Mouse (Mus musculus) lung, embryonic 16.5 days (tissue): ENCODE data around the gene Mllt1. TPM values are rescaled to one million over a fixed set of nuclear protein-coding genes. Genes with fewer than 3 reads are reported as not detected.

Source experiments
- ATAC-seq: fragments of 200-750 bp; cut with Nextera tagmentation; 2 replicates; pipeline ENCODE4 v1.8.0; 2017; ENCODE audit warnings: low read depth, mild to moderate bottlenecking, moderate library complexity
- H3K27ac ChIP-seq: fragments of 300-500 bp; sonication (generic); 2 replicates; pipeline ENCODE4 v1.5.1; 2014; ENCODE audit warnings: mild to moderate bottlenecking, control low read depth, low read length
- H3K27me3 ChIP-seq: fragments of 300-500 bp; sonication (generic); 2 replicates; pipeline ENCODE4 v1.6.1; 2014; ENCODE audit warnings: low read depth, low read length, mixed read lengths; ENCODE audit not compliant: control insufficient read depth, insufficient read depth
- H3K36me3 ChIP-seq: fragments of 300-500 bp; sonication (generic); 2 replicates; pipeline ENCODE4 v1.6.1; 2014; ENCODE audit warnings: low read length; ENCODE audit not compliant: control insufficient read depth, insufficient read depth
- H3K4me1 ChIP-seq: fragments of 300-500 bp; sonication (generic); replicated peaks from 2 replicates; pipeline ENCODE4 v1.6.1; 2014; ENCODE audit warnings: low read length, mixed read lengths; ENCODE audit not compliant: control insufficient read depth, insufficient read depth
- H3K4me2 ChIP-seq: fragments of 300-500 bp; sonication (generic); 2 replicates; pipeline ENCODE4 v1.6.1; 2014; ENCODE audit warnings: low read depth, low read length, control low read depth
- H3K4me3 ChIP-seq: fragments of 300-500 bp; sonication (generic); 2 replicates; pipeline ENCODE4 v1.5.1; 2014; ENCODE audit warnings: mild to moderate bottlenecking, low read length, control low read depth
- H3K9ac ChIP-seq: fragments of 300-500 bp; sonication (generic); 2 replicates; pipeline ENCODE4 v1.6.1; 2014; ENCODE audit warnings: low read length, control low read depth
- H3K9me3 ChIP-seq: fragments of 300-500 bp; sonication (generic); 2 replicates; pipeline ENCODE4 v1.6.1; 2016; ENCODE audit warnings: low read length; ENCODE audit not compliant: control insufficient read depth
- WGBS: fragments of 180-500 bp; shearing (Covaris S2); extraction: QIAGEN DNeasy Blood & Tissue Kit; methylation state at CpG from one replicate; pipeline ENCODE4 v1.1.7; 2014; 5-methylcytosine and 5-hydroxymethylcytosine counted together
- polyA plus RNA-seq: library from polyadenylated mRNA; unstranded; fragments of >200 nt; fragmentation: Nextera tagmentation; extraction: Ambion mirVana; gene quantifications from 2 replicates; pipeline ENCODE4 v1.2.1, GENCODE M21; 2015

Mllt1 gene
- polyA plus RNA-seq, 1 experiment from 2014 or later, result 40.6 TPM

- no peak for ATAC-seq
- WGBS, result 41% methylated on average over 1 of the region's 1 CpGs
- no peaks in the 10 kb centered on the region for H3K9me3 ChIP-seq
- no peak overlapping the region for H3K9ac ChIP-seq
- H3K27ac ChIP-seq, result no peak overlapping the region
- no peaks in the 10 kb centered on the region for H3K27me3 ChIP-seq
- H3K4me3 ChIP-seq, result no peak overlapping the region
- no peak overlapping the region for H3K4me2 ChIP-seq
- no peaks in the 10 kb centered on the region for H3K4me1 ChIP-seq
- no peaks in the 10 kb centered on the region for H3K36me3 ChIP-seq
Observed at GRCm38 (mm10) chr17:56952639-56953038, 17.4 kb upstream of the Mllt1 start.

- H3K9ac ChIP-seq, result no peak overlapping the region
- no peak overlapping the region for H3K4me2 ChIP-seq
- WGBS, result 11% methylated on average over 3 of the region's 3 CpGs
- no peaks in the 10 kb centered on the region for H3K9me3 ChIP-seq
- no peak overlapping the region for H3K4me3 ChIP-seq
- H3K36me3 ChIP-seq, result no peaks in the 10 kb centered on the region
- no peak overlapping the region for H3K27ac ChIP-seq
- H3K4me1 ChIP-seq, result no peaks in the 10 kb centered on the region
- no peaks in the 10 kb centered on the region for H3K27me3 ChIP-seq
- no peak for ATAC-seq
Observed at GRCm38 (mm10) chr17:56950915-56951314, 15.7 kb upstream of the Mllt1 start.

GRCm38 (mm10) chr17:56938751-56939150 is 3.5 kb upstream of the Mllt1 start:
- no peak for ATAC-seq
- no peak overlapping the region for H3K9ac ChIP-seq
- H3K4me2 ChIP-seq, result no peak overlapping the region
- no peak overlapping the region for H3K27ac ChIP-seq
- H3K4me1 ChIP-seq, result peaks cover 10% of the 10 kb centered on the region
- no peaks in the 10 kb centered on the region for H3K27me3 ChIP-seq
- no peaks in the 10 kb centered on the region for H3K36me3 ChIP-seq
- WGBS, result 73% methylated on average over 4 of the region's 4 CpGs
- no peak overlapping the region for H3K4me3 ChIP-seq
- H3K9me3 ChIP-seq, result no peaks in the 10 kb centered on the region

DNA sequence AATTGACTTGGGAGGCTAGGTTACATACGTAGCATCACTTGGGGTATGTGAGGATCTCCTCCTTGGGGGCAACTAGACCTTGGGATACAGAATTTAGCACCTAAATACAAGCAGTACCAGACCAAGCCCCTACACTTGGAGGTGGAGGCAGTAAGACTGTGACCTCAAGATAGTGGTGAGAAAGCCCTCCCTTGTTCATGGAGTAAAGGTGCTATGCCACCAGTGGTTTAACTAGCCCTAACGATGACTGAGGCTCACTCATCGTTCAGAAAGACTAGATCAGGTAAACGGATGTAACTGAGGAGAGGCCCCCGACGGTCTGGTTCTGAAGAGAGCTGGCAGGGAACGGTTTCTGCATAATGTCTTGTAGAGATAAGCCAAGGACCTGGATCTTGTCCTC is 1.5 kb upstream of the Mllt1 start:
- WGBS, result 93% methylated on average over 7 of the region's 7 CpGs
- Histone ChIP-seq H3K27me3 (no peaks in the 10 kb centered on the region), H3K27ac (no peak overlapping the region), H3K4me1 (peaks cover 18% of the 10 kb centered on the region), H3K4me3 (no peak overlapping the region), H3K9ac (no peak overlapping the region), H3K4me2 (no peak overlapping the region), H3K9me3 (no peaks in the 10 kb centered on the region), H3K36me3 (no peaks in the 10 kb centered on the region)
- ATAC-seq, result no peak

DNA sequence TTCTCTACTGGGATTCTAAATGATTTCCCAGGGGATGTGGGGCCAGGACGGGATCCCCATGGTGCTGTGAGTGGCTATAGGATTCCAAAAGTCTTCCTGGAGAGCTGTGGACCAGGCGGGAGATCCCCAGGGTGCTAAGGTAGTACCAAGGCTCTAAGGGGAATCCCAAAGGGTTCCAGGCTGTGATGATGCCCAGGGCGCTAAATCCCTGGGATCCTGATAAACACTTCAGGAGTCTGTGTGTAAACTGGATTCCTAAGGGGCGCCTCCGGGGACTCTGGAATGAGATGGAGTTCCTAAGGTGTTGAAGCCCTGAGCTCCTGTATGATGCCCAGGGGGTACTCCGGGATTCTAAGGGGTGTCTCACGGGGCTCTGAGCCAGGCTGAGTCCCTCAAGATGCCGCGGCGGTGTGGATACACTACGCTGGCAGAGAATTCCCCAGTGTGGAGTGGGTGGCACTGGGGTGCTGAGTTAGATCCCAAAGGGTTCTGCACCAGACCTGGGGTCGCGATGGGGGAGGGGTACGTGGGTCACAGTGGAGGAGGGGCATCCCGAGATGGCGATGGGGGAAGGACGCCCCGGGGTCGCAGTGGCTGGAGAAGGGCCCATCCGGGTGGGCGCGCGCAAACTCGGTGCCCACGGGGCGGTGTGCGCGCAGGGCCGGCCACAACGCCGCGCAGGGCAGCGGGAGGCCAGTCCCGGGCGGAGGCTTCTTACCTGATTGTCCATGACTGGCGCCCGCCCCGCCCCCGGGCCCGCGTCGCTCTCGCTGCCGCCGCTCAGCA is 477 bp downstream of the Mllt1 start:
- peak; percentile 63 for ATAC-seq
- H3K4me3 ChIP-seq, result peak overlapping the region; percentile 96
- WGBS, result 1% methylated on average over 32 of the region's 45 CpGs

DNA sequence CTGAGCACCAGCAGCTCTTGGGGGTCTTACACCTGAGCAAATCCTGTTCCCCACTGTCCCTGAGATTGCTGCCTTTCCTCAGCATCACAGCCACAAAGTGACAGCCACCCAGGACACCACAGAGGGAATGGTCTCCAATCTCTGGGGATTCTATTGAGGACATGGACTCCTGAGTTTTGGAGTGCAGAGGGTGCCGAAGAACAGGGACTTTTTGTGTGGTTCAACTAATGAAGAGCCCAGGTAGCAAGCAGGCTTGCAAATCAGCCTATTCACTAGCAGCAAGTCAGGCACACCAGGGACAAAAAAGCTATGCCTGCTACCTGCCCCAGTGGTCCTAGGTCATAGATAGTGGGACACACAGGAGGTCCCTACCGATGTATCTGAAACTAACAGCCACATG is 1.8 kb downstream of the Mllt1 start:
- Histone ChIP-seq H3K27ac (no peak overlapping the region), H3K36me3 (no peaks in the 10 kb centered on the region), H3K27me3 (no peaks in the 10 kb centered on the region), H3K4me2 (peak overlapping the region; percentile 90; the same call in 1 of the 2 replicates), H3K9ac (peak overlapping the region; percentile 11; the same call in 1 of the 2 replicates), H3K4me1 (peaks cover 18% of the 10 kb centered on the region), H3K9me3 (no peaks in the 10 kb centered on the region), H3K4me3 (no peak overlapping the region)
- WGBS, result 85% methylated on average over 2 of the region's 2 CpGs
- ATAC-seq, result no peak

More for the DNA sequence above, 477 bp downstream of the Mllt1 start:
- Histone ChIP-seq H3K9ac (peak overlapping the region; percentile 94), H3K27ac (peak overlapping the region; percentile 57), H3K27me3 (no peaks in the 10 kb centered on the region), H3K4me1 (peaks cover 18% of the 10 kb centered on the region), H3K36me3 (no peaks in the 10 kb centered on the region), H3K9me3 (no peaks in the 10 kb centered on the region), H3K4me2 (peak overlapping the region; percentile 90)

DNA sequence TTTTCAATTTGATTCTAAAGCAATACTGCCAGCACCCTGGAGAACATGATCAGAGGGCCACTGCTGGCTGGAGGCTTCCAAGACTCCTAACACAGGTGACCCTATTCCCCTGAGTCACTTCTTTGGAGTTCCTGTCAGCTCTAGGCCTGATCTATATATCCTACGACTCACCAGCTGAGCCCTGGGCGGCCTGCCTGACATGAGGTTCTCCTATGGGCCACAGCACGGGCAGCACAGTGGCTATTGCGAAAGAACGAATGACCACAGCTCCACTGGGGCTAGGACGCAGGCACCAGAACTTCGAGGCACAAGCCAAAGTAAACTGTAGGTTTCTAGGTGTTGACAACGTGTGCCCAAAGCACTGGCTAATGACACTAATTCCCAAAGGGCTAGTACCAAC is 5.2 kb downstream of the Mllt1 start:
- Histone ChIP-seq H3K4me2 (no peak overlapping the region), H3K4me1 (peaks cover 18% of the 10 kb centered on the region), H3K4me3 (no peak overlapping the region), H3K27me3 (no peaks in the 10 kb centered on the region), H3K27ac (no peak overlapping the region), H3K36me3 (no peaks in the 10 kb centered on the region; the same call in 1 of the 2 replicates), H3K9ac (no peak overlapping the region), H3K9me3 (no peaks in the 10 kb centered on the region)
- ATAC-seq, result no peak
- WGBS, result 80% methylated on average over 8 of the region's 8 CpGs

DNA sequence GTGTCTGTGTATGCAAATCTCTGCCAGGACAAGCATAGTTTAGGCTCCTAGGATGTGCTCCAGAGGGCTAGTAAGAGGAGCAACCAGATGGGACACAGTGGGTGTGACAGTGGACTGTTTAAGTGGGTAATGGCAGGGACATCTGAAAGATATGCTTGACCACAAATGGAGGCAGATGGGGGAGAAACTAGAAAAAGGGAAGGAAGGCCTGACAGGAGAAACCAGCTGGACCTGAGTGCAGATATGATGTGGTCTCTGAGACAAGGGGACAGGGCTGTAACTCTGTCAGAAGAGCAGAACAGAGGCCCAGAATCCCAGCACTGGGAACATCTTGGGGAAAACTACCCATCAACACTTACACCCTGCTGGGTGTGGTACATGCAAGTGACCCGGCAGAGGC is 5.7 kb downstream of the Mllt1 start:
- Histone ChIP-seq H3K4me1 (peaks cover 16% of the 10 kb centered on the region), H3K9me3 (no peaks in the 10 kb centered on the region), H3K4me3 (no peak overlapping the region), H3K36me3 (no peaks in the 10 kb centered on the region; the same call in 1 of the 2 replicates), H3K27ac (no peak overlapping the region), H3K9ac (no peak overlapping the region), H3K4me2 (no peak overlapping the region), H3K27me3 (no peaks in the 10 kb centered on the region)
- ATAC-seq, result no peak
- 81% methylated on average over 1 of the region's 1 CpGs for WGBS

- no peaks in the 10 kb centered on the region for H3K9me3 ChIP-seq
- no peak overlapping the region for H3K27ac ChIP-seq
- H3K4me1 ChIP-seq, result peaks cover 11% of the 10 kb centered on the region
- H3K36me3 ChIP-seq, result peaks cover 3% of the 10 kb centered on the region; the same call in 1 of the 2 replicates
- no peak overlapping the region for H3K9ac ChIP-seq
- no peak overlapping the region for H3K4me2 ChIP-seq
- H3K27me3 ChIP-seq, result no peaks in the 10 kb centered on the region
- H3K4me3 ChIP-seq, result no peak overlapping the region
- ATAC-seq, result no peak
Observed at GRCm38 (mm10) chr17:56929101-56929500, 6.1 kb downstream of the Mllt1 start.
